Mouse (Mus musculus) liver, embryonic 14.5 days (tissue): ENCODE results near the gene Bmpr1b.

ENCODE experiments used
- CTCF ChIP-seq: IDR thresholded peaks from 2 replicates; pipeline ENCODE4 v1.5.1; 2016; ENCODE audit warnings: antibody characterized with exemption, low read depth, control low read depth
- EP300 ChIP-seq: IDR thresholded peaks from 2 replicates; pipeline ENCODE4 v1.6.1; 2016; ENCODE audit warnings: antibody characterized with exemption, low read depth

DNA sequence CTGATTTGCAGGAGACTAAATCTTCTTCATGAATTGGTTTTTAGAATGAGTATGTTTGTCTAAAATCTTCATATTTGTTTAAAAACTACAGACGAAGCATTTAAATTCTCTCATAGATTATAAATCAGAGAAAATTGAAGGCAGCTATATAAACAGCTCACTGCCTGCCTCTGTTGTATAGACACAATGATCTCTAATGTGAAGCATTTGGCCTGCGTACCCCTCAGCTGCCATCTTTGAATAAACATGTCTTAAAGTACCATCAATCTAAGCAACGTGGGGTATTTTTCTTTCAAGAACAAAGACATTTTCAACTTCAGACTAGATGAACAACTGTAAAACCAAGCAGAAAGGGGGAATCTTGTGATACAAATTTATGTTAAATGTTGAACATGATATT is 109.3 kb downstream of the Bmpr1b start:
- no peak for TF ChIP-seq CTCF
- no peak for TF ChIP-seq EP300
